Mouse (Mus musculus): ENCODE data around the gene Usp9x. TPM values are rescaled to one million over a fixed set of nuclear protein-coding genes. Genes with fewer than 3 reads are reported as not detected.

The Usp9x gene
- total and polyA plus RNA-seq, 2 experiments from 2014 or later = 29.0 to 259 TPM

- peak; percentile 2 for DNase-seq (ENCODE audit: low spot score)
- no peaks in the 10 kb centered on the region for H3K9me3 ChIP-seq (ENCODE audit: low read length)
- H3K27ac ChIP-seq = peak overlapping the region; percentile 48; the same call in 1 of the 2 replicates
- ATAC-seq = peak; percentile 62
- no peaks in the 10 kb centered on the region for H3K4me1 ChIP-seq (ENCODE audit: insufficient read depth, low read length)
- peak overlapping the region; percentile 50 for H3K4me2 ChIP-seq (ENCODE audit: low read depth, low read length)
- WGBS = 44% methylated on average over 6 of the region's 6 CpGs
- no peak overlapping the region; the same call in 1 of the 2 replicates for H3K9ac ChIP-seq (replicated peaks; ENCODE audit: low read length)
- no peaks in the 10 kb centered on the region for H3K36me3 ChIP-seq (ENCODE audit: insufficient read depth, low read length)
- TF ChIP-seq CTCF (IDR thresholded peaks at IDR 0.05; ENCODE audit: low read depth) = no peak
- no peaks in the 10 kb centered on the region for H3K27me3 ChIP-seq (ENCODE audit: insufficient read depth, low read length)
- peak overlapping the region; percentile 24 for H3K4me3 ChIP-seq (ENCODE audit: low read length)
Observed at GRCm38 (mm10) chrX:13208404-13208803, 137.1 kb downstream of the Usp9x start.

- H3K9me3 ChIP-seq (ENCODE audit: low read length) = no peaks in the 10 kb centered on the region
- 63% methylated on average over 1 of the region's 1 CpGs for WGBS
- H3K27me3 ChIP-seq (ENCODE audit: insufficient read depth, low read length) = no peaks in the 10 kb centered on the region
- H3K9ac ChIP-seq (replicated peaks; ENCODE audit: low read length) = no peak overlapping the region
- ATAC-seq (no peak), DNase-seq (ENCODE audit: low spot score) (peak; percentile 4)
- TF ChIP-seq CTCF (IDR thresholded peaks at IDR 0.05; ENCODE audit: low read depth) = peak; percentile 35
- no peak overlapping the region for H3K4me3 ChIP-seq (ENCODE audit: low read length)
- H3K27ac ChIP-seq = no peak overlapping the region
- H3K4me1 ChIP-seq (ENCODE audit: insufficient read depth, low read length) = no peaks in the 10 kb centered on the region
- no peak overlapping the region for H3K4me2 ChIP-seq (ENCODE audit: low read depth, low read length)
- no peaks in the 10 kb centered on the region for H3K36me3 ChIP-seq (ENCODE audit: insufficient read depth, low read length)
Observed at GRCm38 (mm10) chrX:13214275-13214674, 143.0 kb downstream of the Usp9x start.

Other genes starting within 250 kb of the Usp9x start
- gene Ddx3x, start 209.5 kb downstream of the Usp9x start, total RNA-seq (2014; rRNA removed) = 92.2 and 103 TPM in 2 replicates
- gene Ddx3x, start 209.5 kb downstream of the Usp9x start, polyA plus RNA-seq (2015; fragmentation: Nextera tagmentation; extraction: Ambion mirVana) = 91.7 and 110 TPM in 2 replicates

Measured in hindbrain, postnatal 0 days (tissue).